Mouse (Mus musculus) macrophage (primary cell): Measurements from ENCODE around the gene Lgals12. TPM values are rescaled to one million over a fixed set of nuclear protein-coding genes. Genes with fewer than 3 reads are reported as not detected.

Experiments used
- H3K27ac ChIP-seq: fragments of 350-480 bp; formaldehyde crosslinking; 2 replicates; pipeline ENCODE4 v1.9.0; 2021
- H3K36me3 ChIP-seq: fragments of 350-480 bp; formaldehyde crosslinking; 2 replicates; pipeline ENCODE4 v1.9.0; 2021; ENCODE audit errors: inconsistent target
- H3K4me3 ChIP-seq: fragments of 350-480 bp; formaldehyde crosslinking; 2 replicates; pipeline ENCODE4 v1.9.0; 2021; ENCODE audit errors: inconsistent target
- H3K79me2 ChIP-seq: fragments of 350-480 bp; formaldehyde crosslinking; 2 replicates; pipeline ENCODE4 v1.9.0; 2021; ENCODE audit errors: inconsistent target
- WGBS: methylation state at CpG from one replicate; pipeline ENCODE4 v1.1.7; 2026; ENCODE audit warnings: inconsistent platforms; ENCODE audit not compliant: missing documents; 5-methylcytosine and 5-hydroxymethylcytosine counted together
- polyA plus RNA-seq: library from polyadenylated mRNA; stranded (reverse); fragments of 250-400 nt; gene quantifications from 3 replicates; pipeline ENCODE4 v1.2.4, GENCODE M21; 2018; ENCODE audit warnings: inconsistent platforms
- total RNA-seq, 78 experiments: library from RNA; depleted of rRNA; stranded (reverse); fragments of 250-400 nt; gene quantifications; 1 replicate in 9 of 78; 2 replicates in 24 of 78; 3 replicates in 43 of 78; 4 replicates in 2 of 78; pipeline ENCODE4 v1.2.4; 2018; ENCODE audit warnings: inconsistent platforms in 56 of 78

Gene Lgals12
- total RNA-seq (2018; cell fraction: chromatin; rRNA removed): not detected
- total RNA-seq (2018; cell fraction: cytosol; rRNA removed): not detected
- total RNA-seq (2018; cell fraction: nucleus; rRNA removed): not detected
- polyA plus RNA-seq: not detected in 3 replicates

DNA sequence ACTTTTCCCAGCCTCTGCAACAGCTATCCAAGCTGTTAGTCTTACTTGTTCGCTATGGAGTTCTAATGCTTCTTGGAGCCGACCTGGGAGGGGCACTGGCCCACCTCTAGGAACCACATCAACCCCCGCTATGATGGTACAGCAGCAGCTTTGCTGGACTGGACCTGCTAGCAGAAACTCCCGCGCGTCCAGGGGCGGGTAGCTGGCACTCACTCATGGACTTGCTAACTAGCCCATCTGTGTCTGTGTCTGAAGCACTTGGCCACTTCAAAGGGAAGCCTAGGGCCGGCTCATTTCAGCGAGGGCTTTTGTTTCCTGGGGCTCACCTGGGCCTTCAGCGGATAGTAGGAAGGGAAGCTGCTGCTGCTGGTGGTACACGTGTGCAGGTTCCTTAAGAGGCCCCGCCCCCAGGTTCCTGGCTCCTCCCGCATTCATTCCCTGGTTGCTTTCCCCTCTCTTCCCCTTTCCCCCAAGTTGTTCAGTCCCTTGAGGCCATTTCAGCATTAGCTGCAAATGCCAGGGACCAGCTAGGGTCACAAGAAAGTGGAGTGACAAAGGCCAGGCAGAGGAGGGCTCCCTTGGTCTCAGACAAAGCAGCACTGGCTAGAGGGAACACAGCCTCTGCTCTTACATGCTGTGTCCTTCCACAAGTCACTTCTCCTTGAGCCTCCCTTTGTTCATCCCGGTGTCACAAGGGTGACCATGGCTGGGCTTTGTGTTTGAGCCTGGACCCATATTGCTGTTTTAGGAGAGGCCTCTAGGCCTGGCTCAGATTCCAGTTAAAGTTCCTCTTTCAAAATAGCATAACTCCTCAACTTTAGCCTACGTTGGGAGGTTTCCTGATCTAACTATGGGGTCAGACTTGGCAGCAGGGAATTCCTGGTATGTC is at the start of gene Lgals12:
Gene Lgals12, minus strand, starts transcription at position 393 of the 889 bp plus-strand sequence.
- H3K79me2 ChIP-seq: no peaks in the 10 kb centered on the region
- no peak within 1 kb of the TSS for H3K27ac ChIP-seq
- H3K4me3 ChIP-seq: no peak within 1 kb of the TSS
- no peaks in the 10 kb centered on the region for H3K36me3 ChIP-seq
- WGBS: 23% methylated on average over 15 of the region's 15 CpGs

DNA sequence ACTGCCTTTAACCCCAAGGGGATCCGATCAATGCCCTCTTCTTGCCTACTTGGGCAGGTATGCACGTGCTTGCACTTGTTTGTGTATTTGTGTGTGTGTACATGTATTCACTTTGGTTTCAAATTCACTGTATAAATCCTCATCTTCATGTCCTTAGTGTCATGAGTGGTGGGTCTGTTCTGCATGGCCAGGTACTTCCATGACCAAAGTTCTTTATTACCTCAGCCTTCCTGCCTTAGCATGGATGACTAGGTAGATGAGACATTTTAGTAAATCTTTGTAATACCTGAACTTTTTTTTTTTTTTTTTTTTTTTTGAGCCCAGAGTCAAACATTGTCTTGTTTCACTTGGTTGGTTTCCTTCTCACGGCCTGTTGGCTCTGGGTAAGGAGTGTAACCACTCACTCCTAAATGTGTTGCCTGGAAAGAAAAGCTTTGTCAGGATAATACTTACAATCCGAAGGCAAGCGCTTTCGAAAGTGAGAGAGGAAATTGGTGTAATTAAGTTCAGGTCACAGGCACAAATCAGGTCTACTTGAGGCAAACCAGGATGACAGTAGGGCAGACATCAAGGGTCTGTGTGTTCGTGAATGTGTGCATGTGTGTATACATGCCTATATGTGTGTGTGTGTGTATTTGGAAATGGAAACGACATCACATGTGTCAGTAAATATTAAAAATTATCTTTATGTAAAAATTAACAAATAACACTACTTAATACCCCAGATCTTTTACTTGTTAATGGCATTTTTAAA is 42.1 kb upstream of the Lgals12 start:
- Histone ChIP-seq H3K36me3 (no peaks in the 10 kb centered on the region), H3K27ac (no peak overlapping the region), H3K79me2 (no peaks in the 10 kb centered on the region), H3K4me3 (no peak overlapping the region)
- 90% methylated on average over 8 of the region's 8 CpGs for WGBS

DNA sequence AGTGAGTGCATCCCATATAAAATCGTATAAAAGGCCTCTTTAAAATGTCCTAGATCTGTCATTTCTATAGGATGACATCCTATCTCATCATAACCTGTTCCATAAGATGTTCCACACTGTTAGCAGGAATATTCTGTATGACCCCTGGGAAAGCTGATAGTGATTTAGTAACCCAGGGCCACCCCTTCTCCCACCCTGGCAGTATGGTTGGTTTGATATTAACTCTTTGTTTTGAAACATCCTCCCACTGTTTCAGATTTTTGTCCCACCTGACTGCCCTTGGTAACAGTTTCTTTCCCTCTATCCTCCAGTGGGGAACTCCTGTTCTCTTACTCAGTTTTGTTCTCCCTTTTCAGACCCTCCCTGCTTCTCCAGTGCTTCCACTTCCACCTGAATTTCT is 26.8 kb upstream of the Lgals12 start:
- Histone ChIP-seq H3K4me3 (no peak overlapping the region), H3K36me3 (no peaks in the 10 kb centered on the region), H3K79me2 (no peaks in the 10 kb centered on the region), H3K27ac (no peak overlapping the region)
- 90% methylated on average over 1 of the region's 1 CpGs for whole genome bisulfite sequencing

DNA sequence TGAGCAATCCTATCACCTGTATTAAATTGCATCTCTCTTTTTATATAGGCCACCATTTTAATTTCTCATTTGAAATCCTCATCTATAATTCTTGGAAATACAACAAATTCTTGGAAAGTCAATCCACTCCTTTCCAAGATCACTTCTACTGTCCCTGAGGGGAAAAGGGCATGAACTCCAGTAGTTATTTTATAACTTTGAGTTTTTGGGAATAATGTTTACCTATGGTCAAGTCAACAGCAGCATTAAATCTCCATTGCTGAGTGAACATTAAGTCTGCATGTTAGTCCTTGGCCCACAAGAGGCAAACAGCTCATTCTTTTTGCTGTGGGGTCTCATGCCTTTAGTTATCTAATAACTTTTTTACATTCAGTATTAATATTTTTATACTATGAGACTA is 26.0 kb upstream of the Lgals12 start:
- Histone ChIP-seq H3K27ac (no peak overlapping the region), H3K79me2 (no peaks in the 10 kb centered on the region), H3K36me3 (no peaks in the 10 kb centered on the region), H3K4me3 (no peak overlapping the region)

DNA sequence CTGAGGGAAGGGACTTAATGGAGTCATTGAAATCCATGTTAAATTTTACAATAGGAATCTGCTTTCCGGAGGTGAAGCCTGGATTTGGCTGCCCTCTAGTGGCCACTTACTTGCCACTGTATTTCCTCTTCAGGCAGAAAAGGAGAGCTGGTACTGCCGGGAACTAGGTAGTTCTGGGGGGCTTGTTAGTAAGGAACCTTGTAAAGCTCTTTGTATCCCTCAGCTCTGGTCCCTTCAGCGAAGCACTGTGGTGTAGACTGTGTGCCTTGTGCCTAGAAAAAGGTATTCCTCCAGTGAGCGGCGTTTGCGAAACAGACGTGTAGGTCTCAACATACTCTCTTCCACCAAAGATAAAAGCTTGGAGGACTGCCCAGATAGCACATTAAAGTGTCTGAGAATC is 10.7 kb upstream of the Lgals12 start:
- H3K79me2 ChIP-seq: no peaks in the 10 kb centered on the region
- no peaks in the 10 kb centered on the region for H3K36me3 ChIP-seq
- H3K4me3 ChIP-seq: no peak overlapping the region
- WGBS: 45% methylated on average over 7 of the region's 7 CpGs
- H3K27ac ChIP-seq: no peak overlapping the region

DNA sequence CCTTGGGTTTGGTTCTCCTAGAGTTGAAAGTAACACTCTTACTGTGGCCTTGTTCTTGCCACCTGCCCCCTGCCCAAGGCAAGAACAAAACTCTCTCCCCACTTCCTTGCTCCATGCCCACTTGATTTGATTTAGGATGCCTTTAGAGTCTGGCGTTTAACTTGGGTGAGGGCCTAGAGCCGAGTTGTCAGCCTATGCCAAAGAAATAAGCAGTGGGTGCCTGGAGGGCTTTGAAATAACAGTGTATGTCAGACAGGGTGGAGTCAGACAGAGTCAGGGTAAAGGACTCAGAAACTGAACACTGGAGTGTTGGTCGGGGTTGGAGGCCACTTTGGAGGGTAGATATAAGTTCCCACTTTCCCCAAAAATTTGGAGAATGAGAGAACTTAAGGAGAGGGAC is 10.1 kb upstream of the Lgals12 start:
- no peaks in the 10 kb centered on the region for H3K79me2 ChIP-seq
- no peaks in the 10 kb centered on the region for H3K36me3 ChIP-seq
- WGBS: 81% methylated on average over 3 of the region's 3 CpGs
- no peak overlapping the region for H3K4me3 ChIP-seq
- H3K27ac ChIP-seq: no peak overlapping the region

DNA sequence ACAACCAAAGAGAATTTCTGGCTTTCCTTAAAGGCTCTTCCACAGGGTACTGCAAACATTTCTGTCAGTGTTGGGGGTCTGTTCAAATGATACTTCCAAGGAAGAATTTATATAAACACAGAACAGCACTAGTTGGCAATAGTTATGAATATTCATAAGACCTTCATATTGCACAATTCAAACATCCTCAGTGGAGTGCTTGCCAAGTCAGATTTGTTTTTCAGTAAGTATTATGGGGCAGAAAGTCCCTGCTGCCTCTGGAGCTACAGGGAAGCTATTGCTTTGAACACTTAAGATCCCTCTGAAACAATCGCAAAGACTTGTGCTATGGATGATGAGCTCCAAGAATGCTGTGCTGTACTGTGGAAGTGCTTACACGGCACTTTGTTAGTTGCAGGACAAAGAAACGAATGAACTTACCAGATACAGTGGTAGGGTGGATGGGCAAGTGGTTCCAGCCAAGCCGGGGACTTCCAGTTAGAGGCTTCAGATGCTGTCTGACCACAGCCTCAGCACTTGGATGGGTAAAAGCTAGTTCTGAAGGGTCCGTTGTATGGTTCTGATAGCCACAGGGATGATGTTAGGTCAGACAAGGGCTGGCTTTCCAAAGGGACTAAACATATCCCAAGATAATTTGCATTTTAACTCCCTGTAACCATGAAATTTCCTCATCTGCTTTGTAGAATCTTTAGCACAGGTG is 9.4 kb upstream of the Lgals12 start:
- 89% methylated on average over 5 of the region's 5 CpGs for WGBS
- Histone ChIP-seq H3K4me3 (no peak overlapping the region), H3K36me3 (no peaks in the 10 kb centered on the region), H3K79me2 (no peaks in the 10 kb centered on the region), H3K27ac (no peak overlapping the region)

DNA sequence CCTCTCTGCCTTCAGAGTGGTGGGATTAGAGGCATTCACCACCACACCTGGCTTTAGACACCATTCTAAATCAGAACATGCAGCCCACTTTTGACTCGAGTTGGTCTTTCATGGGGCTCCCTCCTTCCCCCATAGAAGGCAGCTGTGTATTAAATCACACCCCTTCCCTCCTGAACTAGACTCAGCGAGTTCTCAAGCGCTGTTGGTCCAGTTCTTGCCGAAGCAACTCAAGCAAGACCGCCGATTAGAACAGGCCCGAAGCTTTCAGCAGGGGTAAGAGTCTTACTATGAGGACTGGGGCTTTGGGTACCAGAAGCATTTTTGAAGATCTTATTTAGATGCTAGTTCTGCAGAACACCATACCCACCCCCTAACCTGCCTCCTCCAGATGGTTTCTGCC is 6.2 kb upstream of the Lgals12 start:
- WGBS: 89% methylated on average over 7 of the region's 7 CpGs
- no peaks in the 10 kb centered on the region for H3K79me2 ChIP-seq
- no peaks in the 10 kb centered on the region for H3K36me3 ChIP-seq
- H3K27ac ChIP-seq: no peak overlapping the region
- H3K4me3 ChIP-seq: no peak overlapping the region

DNA sequence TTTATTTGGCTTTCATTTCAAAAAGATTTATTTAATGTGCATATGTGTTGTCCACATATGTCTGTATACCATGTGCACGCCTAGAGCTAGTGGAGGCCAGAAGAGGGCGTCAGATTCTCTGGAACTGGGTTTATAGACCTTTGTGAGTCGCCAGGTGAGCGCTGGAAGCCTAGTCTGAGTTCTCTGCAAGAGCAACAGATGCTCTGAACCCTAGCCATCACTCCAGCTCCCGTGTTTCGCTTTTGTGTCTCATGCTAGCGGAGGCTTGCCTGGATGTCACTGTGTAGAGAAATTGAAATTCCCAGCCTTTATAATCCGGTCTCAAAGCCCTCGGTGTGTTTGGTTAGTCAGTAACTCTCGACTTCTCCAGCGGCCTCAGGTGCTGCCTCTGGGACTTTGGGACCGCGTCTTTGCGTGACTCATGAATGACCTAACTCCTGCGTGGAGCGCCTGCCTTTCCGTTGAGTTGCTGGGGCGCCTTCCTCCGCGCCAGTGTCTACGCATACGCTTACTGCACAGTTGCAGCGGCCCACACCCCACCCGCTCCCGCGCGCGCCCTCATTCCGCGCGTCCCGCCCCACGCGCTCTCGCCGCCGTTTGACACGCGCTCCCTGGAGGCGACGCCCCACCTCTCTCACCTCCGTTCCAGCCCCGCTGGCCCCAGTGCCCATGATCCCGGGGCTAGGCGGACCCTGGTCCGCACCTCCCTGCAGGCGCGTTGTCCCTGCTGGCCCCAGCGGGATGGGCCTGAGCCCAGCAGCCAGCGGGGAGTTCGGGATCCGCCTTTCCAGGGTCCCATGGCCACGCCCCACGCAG is 5.2 kb upstream of the Lgals12 start, which contains the start of gene Hrasls5:
Gene Hrasls5, plus strand, starts transcription at position 600 of the 816 bp plus-strand sequence.
- 11% methylated on average over 54 of the region's 54 CpGs for WGBS
- Histone ChIP-seq H3K27ac (no peak within 1 kb of the TSS), H3K4me3 (no peak within 1 kb of the TSS)

DNA sequence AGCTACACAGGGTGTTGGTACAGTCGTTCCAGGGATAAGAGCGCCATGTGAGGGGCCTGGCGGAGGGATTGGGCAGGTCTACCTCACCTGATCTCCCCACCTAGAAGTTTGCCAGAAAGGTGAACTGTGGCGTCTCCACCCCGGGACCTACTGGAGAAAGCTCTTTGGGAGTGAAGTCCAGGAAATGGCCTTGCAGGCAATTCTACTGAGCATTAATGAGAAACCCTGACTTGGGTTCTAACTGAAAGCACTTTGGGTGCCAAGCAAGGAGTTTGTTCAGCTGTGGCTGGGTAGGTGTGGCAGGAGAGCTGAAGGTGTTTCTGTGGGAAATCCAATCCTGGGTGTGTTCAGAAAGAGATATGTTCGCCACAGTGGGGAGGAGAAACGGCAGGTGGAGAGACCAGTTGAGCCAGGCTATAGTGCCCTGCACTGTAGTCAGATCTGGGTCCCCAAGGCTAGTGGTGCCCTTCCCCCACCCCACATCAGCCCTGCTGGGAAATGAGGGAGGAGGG is 753 bp upstream of the Lgals12 start:
- Histone ChIP-seq H3K4me3 (no peak overlapping the region), H3K36me3 (no peaks in the 10 kb centered on the region), H3K79me2 (no peaks in the 10 kb centered on the region), H3K27ac (no peak overlapping the region)
- WGBS: 92% methylated on average over 7 of the region's 7 CpGs

More for the DNA sequence above, 5.2 kb upstream of the Lgals12 start, which contains the start of gene Hrasls5:
- H3K36me3 ChIP-seq: no peaks in the 10 kb centered on the region
- no peaks in the 10 kb centered on the region for H3K79me2 ChIP-seq

DNA sequence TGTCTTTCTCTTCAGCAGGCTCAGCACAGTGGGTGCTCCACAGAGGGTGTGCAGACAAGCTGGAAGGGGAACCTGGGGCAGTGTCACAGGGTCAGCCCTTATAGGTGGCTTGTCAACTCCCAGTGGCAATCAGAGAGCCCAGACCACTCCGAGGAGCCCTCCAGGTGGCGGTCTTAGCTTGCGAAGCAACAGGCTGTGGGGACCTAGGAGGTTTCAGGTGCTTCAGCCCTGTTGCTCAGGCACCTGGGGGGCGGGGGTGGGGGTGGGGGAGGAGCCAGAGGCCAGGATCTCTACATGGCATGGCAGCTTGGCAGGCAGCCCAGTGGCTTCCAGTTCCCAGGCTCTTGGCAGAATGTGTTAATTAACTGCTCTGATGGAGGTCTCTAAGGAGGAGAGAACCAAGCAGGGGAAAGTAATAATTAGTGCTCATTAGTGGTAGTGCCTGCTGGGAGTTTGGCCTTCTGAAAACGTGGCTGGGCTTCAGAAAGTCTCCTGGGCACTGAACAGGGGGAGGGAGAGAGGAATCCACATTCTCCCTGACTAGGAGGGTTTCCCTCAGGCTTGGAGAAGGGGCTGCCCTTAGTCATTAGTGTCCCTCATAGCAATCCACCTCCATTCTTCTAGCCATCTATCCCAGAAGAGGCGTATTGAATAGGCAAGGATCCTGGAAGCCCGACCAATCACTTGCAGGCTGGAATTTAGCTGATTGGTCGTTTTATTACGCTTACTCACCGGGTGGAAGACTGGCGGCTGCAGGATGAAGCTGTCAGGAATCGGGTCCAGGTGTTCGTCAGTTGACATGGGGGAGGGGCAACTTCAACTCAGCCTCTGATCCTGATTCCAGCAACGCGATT is 836 bp downstream of the Lgals12 start:
- Histone ChIP-seq H3K27ac (no peak overlapping the region), H3K36me3 (no peaks in the 10 kb centered on the region), H3K79me2 (no peaks in the 10 kb centered on the region), H3K4me3 (no peak overlapping the region)
- 19% methylated on average over 13 of the region's 15 CpGs for WGBS

DNA sequence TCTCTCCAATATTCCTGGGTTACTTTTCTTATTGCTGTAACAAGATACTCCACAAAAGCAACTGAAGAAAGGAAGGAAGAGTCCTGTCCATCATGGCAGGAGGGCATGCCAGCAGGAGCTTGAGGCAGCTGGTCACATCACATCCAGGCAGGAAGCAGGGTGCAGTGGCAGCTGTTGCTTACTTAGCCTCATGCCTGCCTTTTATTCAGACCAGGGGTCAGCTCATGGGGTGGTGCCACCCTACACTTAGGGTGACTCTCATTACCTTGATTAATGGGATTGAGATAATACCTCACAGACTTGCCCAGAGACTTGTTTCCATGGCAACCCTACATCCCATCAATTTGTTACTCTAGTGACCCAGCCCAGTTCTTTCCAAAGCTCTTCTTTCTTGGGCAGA is 2.0 kb downstream of the Lgals12 start:
- H3K27ac ChIP-seq: no peak overlapping the region
- H3K79me2 ChIP-seq: no peaks in the 10 kb centered on the region
- no peak overlapping the region for H3K4me3 ChIP-seq
- H3K36me3 ChIP-seq: no peaks in the 10 kb centered on the region

DNA sequence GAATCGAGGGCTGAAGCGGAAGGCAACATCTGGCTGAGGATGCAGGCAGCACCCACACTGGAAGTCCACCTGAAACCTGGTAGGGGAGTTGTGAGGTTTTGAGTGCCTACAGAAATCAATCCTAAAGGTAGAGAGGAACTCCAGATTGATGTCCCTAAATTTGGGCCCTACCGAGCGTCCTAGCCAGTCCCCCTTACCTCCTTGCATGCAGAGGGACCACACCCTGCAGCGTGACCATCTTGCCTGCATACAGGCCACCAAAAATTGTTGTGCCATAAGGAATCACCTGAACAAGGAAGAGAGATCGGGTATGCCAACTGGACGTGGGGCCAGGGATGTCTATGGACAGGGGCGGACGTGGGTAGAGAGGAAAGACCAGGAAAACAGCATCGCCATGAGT is 2.9 kb downstream of the Lgals12 start:
- Histone ChIP-seq H3K4me3 (no peak overlapping the region), H3K36me3 (no peaks in the 10 kb centered on the region), H3K27ac (no peak overlapping the region), H3K79me2 (no peaks in the 10 kb centered on the region)
- WGBS: 93% methylated on average over 10 of the region's 10 CpGs
